Mouse (Mus musculus): ENCODE measurements around the gene Ppp1r16b.
"Not testable (repeated sequence)": the region's sequence is repeated elsewhere in the genome, so short reads cannot be mapped to it uniquely, and the experiment has no call there.

Ppp1r16b gene

DNA sequence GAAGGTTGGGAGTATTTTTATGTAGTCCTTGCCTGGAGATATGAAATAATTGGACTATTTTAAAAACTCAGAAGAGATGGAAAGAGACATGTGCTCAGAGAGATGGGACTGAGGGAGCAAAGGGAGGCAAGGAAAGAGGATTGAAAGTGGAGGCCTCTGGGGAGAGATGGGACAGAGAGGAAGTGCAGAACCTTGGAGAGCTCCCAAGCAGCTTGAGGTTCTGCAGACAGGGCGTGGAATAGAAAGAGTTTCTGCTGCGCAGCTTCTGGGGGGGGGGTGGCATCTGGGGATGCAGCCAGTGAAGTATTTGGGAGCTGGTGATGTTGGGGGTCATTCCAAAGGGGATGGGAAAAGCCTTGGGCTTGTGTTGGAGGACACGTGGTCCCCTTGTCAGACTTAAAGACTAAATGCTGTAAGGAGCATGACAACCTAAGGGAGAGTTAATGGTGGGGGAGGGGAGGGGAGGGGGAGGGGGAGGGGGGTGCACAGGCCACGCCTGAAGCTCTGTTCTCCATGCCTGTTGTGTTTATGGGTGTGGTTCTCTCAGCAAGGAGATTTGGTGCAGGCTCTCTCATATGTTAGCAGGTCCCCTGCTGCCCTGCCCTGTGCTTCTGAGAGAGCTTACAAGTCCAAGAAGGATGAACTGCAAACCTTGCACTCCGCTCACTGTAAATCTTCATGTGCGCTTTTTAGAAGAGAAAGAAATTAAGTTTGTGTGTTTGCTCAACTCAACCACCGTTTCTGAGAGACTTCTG lies 63.0 kb downstream of the Ppp1r16b start:
- DNase-seq: no peak

DNA sequence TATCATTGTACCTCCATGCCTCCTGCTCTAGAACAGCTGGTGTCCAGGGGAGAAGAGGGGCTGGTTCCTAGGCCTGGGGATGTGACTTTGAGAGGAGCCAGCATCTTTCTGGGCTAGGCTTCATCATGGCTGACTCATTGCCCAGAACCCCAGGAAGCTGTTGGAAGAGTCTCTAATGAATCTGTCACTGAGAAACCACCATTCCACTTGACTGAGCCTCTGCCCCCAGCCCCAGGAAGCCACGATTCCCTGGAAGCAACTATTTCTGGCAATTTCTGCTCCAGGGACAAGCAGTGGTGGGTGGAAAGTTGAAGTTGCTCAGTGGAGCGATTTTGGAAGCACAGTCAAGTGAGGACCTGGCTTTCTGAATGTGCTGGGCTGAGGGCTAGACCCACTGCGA lies 65.7 kb downstream of the Ppp1r16b start:
- DNase-seq: no peak

DNA sequence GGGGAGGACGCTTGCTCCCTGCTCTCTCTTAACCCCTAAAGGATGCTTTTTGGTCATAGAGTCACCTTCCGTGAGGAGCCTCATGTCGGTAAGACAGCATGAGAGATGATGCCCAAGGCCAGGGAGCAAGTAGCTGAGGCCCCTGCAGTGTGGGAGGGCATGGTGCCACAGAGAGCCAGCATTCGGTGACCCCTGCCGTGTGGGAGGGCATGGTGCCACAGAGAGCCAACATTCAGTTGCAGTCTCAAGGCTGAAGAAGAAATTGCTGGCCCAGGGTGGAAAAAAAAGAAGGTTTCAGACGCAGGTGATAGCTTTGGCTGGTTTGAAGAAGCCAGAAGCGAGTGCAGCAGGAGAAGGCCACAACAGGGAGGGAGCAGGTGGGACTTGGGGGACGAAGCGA lies 67.3 kb downstream of the Ppp1r16b start:
- DNase-seq: no peak

DNA sequence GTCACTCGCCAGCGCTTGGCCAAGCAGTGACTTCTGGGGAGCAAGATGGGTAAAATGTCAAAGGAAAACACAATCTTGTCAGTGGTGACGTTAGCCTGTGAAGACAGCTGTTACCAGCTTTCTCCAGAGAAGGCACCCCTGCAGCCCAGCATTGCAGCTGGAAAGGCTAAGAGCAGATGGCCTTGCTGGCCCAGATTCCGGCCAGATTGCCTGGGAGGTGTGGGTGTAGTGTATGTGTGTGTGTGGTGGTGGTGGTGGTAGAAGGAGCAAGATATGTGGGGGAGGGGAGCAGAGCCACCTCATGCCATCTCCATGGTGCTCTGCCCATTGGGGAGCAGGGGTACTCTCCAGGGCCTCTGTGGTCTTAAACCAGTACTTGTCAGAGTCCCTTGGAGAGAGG lies 67.9 kb downstream of the Ppp1r16b start:
- DNase-seq: no peak

DNA sequence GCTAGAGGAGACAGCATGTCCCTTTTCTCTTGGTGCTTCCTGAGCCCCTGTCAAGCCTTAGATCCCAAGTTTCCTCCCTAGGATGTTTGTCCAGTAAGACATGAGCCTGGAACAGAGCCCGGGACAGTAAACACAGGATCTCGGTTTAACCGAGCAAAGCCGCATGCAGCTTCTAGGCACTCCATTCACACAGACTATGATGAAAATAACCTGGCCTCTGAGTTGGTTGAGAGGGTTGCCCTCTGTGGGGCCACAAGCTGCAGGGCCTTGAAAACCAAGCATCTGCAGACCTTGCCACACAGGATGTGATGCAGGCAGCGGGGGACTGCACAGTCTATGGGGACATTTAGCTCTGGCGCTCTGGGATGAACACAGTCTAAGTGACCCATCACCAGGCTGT lies 68.7 kb downstream of the Ppp1r16b start:
- no peak for DNase-seq

DNA sequence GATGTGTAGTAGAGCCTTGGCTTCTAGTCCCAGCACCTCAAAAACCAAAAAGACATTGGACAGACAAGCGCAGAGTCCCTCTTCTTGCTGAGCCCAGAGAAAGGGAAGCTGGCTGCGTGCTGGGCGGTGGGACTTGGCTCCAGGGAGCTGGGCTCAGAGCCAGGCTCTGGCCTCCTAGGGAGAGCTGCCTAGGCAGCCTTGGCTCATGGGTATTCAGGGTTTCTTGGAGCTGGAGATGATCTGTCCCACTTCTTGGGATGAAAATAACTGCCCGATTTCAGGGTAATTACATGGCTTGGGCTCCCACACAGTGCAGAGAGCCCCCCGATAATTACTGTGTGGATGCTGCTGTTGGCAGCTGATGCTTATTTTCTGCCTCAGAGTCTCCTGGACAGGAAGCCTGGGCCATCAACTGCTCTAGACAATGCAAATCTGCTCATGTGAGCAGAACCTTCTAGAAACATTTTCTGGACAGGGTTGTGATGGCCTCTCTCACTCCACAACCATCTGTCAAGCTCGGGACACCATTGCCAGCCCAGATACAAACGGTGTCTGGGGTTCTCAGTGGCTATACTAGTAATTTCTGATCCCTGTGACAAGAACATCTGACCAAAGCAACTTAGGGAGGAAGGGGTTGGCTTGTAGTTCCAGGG lies 69.4 kb downstream of the Ppp1r16b start:
- peak; percentile 78 for DNase-seq

DNA sequence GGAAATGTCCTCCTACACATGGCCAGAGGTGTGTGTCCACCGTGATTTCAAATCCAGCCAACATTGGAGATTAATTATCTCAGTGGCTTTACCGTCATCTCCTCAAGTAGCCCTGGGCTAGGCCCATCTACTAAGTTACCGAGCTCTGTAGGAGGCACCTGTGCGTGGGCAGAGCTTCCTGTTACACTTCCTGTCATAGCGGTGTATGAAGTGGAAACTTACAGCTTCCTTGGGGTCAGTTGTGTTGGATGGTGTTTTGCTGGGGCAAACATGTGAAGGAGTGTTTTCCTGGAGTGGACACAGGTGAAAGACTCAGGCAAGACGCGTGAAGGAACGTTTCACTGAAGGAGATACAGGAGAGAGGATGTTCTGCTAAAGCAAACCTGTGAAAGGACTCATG lies 70.1 kb downstream of the Ppp1r16b start:
- DNase-seq: no peak

DNA sequence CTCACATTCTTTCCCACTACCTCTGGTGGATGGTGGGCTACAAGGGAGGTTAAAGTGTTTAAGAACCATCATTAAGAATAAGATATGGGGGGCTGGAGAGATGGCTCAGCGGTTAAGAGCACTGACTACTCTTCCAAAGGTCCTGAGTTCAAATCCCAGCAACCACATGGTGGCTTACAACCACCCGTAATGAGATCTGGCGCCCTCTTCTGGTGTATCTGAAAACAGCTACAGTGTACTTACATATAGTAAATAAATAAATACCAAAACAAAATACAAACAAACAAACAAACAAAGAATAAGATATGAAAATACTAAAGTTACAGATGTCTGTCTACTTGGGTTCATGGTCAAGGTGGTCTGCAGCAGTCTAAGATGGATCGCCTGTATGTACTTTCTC lies 71.0 kb downstream of the Ppp1r16b start:
- DNase-seq: not testable (repeated sequence)

DNA sequence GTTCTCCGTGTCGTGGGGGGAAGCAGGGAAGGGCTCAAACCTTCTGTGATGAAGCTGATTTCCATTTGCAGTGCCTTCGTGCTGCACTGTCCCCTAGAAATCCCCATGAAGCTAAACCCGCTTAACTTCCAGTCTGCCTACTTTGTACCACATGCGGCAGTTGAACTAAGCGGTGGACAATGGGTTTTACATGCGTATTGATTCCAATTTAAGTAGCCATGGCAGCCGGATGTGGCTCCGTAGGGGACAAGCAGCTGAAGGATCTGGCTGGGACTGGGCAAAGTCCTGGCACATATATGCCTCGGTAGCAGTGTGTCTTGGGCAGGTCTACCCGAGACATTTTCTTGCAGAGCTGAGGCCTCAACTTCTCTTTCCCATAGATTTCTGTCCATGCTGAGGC lies 73.4 kb downstream of the Ppp1r16b start:
- no peak for DNase-seq

DNA sequence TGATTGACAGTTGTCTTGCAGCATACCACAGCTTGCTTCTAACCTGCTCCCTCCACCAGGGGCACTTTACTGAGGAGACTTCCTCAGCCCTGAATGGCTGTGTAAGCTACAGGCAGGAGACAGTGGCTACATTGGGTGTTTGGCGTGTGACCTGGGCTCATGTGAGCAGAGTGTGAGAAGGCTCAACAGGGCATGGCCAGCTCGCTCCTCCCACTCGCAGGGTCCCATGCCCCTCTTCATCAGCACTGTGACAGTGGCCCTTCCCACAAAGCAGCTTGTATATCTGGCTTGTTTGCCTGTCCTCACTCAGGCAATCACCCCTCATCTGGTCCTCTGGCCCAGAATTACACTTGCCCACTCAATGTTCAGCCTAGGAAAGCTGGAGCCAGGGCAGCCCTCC lies 73.9 kb downstream of the Ppp1r16b start:
- no peak for DNase-seq

DNA sequence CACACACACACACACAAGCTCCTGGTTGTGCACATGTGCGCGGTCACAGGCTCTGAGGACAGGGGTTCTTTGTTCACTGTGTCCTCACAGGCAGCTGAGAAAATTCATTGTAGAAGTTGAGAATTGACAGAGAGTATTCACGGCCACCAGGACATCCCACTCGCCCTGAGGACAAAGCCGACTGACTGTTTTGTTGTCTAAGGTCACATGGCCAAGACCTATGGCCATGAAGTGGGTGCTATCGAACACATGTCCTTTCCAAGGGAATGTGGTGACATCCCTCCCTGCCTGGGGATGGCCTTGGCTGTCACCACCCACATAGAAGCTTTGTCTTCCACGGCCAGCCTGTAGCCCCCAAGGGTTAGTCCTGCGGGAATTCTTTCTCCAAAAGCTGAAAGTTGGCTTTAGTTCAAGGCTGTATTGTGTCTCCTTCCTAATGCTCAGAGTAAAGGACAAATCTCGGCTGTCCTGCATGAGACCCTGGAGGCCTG lies 75.9 kb downstream of the Ppp1r16b start:
- no peak for DNase-seq

DNA sequence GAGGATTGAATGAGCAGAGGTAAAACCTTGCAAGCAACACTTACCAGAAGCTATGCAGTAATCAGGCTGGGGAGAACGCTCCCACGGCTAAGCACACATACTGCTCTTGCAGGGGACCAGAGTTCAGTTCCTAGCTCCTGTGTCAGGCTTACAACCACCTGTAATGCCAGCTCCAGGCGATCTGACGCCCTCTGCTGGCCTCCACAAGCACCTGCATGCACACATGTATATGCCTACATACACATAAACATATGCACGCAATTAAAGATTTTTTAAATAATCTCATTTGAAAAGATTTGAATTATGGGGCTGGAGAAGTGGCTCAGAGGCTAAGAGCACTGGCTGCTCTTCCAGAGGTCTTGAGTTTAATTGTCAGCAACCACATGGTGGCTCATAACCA lies 77.2 kb downstream of the Ppp1r16b start:
- DNase-seq: no peak

DNA sequence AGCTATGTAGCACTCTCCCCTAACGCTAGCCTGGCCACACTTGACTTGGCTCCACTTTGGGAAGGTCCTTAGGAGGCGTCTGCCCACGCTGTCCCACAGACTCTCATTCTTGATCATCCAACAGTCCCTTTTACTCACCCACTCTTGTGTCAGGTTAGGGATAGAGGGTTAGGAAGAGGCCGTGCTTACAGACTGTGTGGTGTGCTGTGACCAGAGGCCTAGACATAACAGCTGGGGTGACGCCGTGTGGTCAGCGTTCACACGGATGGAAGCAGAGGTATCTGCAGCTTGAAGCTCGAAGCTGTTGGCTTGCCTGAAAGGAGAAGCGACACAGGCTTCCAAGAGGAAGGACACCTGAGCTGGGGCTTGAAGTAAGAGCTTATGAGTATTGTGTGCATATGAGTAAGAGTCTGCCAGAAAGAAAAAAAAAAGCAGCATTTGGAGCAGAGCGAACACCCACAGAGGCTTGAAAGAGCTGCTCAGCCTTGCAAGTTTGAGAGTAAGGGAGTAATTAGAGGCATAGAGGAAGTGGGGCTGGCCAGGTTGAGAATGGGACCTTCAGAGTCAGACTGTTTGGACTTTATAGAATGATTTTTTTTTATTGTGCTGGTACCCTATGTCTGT lies 78.4 kb downstream of the Ppp1r16b start:
- DNase-seq: no peak

DNA sequence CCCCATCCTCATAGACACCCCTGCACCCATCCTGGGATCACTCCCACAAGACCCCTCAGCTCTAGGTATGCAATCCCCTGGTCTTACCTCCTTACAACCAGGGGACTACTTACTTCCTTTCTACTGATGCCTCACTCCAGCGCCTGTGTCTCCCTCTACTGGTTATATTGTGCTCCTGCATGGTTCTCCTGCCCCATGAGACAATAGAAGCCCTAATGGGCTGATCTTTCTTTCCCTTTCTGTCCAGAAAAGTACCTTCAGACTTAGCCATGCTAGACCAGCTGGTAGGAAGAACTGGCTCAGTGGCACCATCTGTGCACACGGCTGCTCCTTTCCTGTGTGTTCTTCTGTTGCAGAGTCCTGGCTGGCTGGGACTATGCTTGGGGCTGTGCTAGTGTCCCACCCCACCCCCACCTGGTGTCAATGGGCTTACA lies 79.9 kb downstream of the Ppp1r16b start:
- DNase-seq: peak; percentile 35

DNA sequence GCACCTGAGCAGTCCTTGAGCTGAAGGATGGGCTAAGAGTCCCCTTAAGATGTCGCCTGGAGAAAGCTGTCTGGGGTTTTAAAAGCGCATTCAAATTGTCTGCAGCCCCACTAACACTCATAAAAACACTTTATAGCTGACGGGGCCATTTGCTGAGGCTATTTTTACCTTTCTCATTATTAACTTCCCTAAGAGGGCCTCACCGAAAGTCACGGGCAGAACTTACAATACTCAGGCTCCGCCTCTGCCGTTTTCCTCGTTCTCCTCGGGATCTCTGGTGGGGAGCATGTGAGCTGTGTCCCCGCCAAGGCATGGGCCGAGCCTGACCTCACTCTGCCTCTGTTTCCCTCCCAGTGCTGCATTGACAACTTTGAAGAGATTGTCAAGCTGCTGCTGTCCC lies 81.0 kb downstream of the Ppp1r16b start:
- no peak for DNase-seq

DNA sequence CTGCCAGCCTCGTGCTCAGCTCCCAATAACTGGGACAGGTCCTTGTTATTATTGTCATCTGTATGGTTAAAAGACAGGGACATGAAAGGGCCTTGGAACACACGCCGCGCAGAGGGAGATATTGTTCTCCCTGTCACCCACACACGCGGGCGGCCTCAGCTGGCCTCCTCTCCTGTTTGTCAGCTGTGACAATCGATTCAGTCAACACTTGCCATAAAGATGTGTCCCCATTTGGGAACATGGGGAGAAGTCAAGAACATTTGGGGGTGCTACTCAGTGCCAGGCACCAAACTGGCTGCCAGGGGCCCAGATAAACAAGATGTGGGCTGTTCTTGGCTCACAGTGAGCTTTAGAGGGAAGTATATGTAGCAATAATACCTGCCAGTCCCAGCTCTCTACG lies 84.2 kb downstream of the Ppp1r16b start:
- DNase-seq: no peak

DNA sequence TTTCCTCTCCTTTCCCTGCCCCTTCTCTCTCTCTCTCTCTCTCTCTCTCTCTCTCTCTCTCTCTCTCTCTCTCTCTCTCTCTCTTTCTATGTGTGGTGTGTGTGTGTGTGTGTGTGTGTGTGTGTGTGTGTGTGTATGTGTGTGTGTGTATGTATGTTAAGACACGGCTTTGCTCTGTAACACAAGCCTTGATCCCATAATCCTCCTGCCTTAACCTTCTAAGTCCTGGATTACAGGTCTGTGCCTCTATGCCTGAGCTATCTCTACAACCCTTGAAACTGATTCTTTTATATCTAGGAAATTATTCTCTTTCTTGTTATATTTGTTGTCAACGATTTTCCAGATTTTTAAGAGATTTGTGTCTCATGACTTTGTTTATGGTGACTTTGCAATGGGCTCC lies 95.0 kb downstream of the Ppp1r16b start:
- DNase-seq: no peak

DNA sequence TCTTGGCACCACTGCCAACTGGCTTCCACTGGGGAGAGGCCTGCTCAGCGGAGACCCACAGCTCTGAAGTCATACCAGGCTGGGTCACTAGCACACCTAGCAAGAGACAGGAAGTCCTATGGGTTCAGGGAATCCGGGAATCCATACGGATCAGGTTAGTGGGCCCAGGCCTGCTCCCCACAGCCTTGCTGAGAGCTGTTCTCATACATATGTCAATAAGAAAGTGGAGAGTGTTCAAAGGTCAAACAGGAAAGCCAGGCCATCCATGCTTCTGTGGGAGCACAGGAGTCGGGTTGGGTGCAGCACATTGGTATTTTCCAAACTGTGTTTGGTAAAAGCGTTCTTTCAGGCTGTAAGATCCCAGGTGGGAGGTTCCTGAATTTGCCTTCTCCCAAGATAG lies 97.1 kb downstream of the Ppp1r16b start:
- DNase-seq: no peak

DNA sequence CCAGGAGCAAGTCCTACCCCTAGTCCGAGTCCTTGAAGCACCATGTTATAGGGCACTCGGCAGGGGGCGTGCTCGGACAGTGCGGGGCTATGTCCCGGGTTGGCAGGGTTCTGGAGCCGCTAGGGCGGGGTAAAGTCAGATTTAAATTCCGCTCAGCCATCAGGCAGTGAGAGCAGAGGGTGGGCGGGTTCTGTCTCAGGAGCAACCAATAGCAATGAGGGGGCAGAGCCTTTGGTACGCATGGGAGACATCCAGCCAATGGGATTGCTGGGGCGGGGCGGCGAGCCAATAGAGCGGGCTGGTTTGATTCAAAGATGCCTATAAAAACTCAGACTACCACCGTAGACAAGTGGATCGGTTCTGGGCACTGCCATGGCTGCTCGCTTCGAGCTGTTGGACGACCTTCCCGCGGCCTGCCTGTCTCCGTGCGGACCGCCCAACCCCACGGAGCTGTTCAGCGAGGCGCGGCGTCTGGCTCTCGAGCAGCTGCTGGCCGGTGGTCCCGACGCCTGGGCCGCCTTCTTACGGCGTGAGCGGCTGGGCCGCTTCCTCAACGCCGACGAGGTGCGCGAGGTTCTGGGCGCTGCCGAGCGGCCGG lies 102.6 kb downstream of the Ppp1r16b start, which contains the start of gene Fam83d:
Gene Fam83d (plus strand): TSS at position 352 of the 598 bp plus-strand sequence.
- DNase-seq: peak; percentile 93

DNA sequence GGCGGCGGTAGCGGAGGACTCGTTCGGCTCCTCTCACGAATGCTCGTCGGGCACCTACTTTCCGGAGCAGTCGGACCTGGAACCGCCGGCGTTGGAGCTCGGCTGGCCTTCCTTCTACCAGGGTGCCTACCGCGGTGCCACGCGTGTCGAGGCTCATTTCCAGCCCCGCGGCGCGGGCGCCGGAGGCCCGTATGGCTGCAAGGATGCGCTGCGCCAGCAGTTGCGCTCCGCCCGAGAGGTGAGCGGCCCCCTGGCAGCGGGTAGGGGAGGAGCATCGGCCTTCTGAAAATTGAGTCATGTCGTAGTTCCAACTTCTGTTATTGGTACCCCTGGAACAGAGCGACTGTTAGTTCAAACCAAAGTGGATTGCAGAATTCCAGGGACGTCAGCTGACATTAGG lies 103.2 kb downstream of the Ppp1r16b start:
- no peak for DNase-seq

DNA sequence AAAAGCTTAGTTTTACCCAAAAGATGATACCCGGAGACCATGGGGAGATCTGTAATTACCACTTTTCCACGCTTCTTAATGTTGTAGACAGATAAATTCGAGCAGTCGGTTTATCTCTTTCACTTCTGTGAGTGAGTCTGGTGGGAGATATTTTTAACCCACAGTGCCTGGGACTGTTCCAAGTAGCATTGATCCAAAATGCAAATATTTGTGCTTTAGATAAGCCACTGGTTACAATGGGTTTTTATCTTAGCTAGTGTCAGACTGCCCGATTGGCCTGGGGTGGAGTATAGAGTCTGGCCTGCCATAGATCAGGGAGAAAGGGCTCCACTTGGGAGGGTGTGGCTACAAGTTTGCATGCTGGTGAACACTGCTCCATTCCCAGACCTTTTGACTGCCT lies 103.6 kb downstream of the Ppp1r16b start:
- no peak for DNase-seq

DNA sequence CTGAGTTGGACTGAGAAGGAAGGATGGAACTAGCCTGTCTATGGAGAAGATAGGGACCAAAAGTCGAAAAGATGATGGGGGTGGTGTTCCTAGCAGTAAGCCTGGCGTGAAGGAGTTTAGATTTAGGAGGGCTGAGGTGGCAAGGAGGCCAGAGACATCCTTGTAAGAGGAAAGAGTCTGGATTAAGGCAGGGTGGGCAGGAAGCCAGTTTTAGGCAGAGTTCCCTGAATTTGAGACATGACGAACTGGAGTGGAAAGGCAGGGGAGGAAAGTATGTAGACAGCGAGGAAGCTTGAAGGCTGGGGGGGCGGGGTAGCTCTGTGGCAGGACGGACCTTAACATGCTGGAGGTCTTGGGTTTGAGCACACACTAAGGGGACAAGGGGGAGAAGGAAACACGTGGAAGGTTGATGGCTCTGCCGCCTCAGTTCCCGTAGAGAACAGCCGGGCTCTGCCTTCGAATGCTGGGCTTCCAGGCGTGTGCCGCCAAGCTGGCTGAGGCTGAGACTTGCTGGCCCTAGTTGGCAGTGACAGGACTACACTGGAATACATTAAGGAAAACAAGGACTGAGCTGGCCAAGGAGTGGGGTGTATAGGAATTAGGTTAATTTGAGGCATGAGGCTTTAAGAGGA lies 105.0 kb downstream of the Ppp1r16b start:
- no peak for DNase-seq

Measured in kidney, adult 18-20 months (tissue).